Mouse (Mus musculus): Measurements from ENCODE around the gene Capn1. TPM values are rescaled to one million over a fixed set of nuclear protein-coding genes. Genes with fewer than 3 reads are reported as not detected.
A peak's percentile ranks its signal among the peaks of the same experiment; 100 is the strongest.

Capn1 gene
- polyA plus RNA-seq, 1 experiment from 2014 or later = 6.4 TPM

GRCm38 (mm10) chr19:6005541-6005940 lies 10.2 kb downstream of the Capn1 start:
- no peaks in the 10 kb centered on the region for H3K36me3 ChIP-seq
- H3K27ac ChIP-seq = no peak overlapping the region
- H3K27me3 ChIP-seq (replicated peaks) = no peaks in the 10 kb centered on the region
- no peaks in the 10 kb centered on the region for H3K9me3 ChIP-seq
- ATAC-seq (ENCODE audit: low FRiP score, low read depth) = no peak
- H3K4me2 ChIP-seq (replicated peaks) = no peak overlapping the region
- 66% methylated on average over 11 of the region's 11 CpGs for WGBS
- no peak overlapping the region for H3K4me3 ChIP-seq
- no peaks in the 10 kb centered on the region for H3K4me1 ChIP-seq
- H3K9ac ChIP-seq = no peak overlapping the region

- ATAC-seq (ENCODE audit: low FRiP score, low read depth) = no peak
- Histone ChIP-seq H3K9ac (no peak overlapping the region), H3K4me1 (no peaks in the 10 kb centered on the region), H3K4me3 (no peak overlapping the region), H3K27ac (no peak overlapping the region), H3K27me3 (replicated peaks) (no peaks in the 10 kb centered on the region), H3K4me2 (replicated peaks) (no peak overlapping the region), H3K36me3 (no peaks in the 10 kb centered on the region), H3K9me3 (no peaks in the 10 kb centered on the region)
- 83% methylated on average over 5 of the region's 5 CpGs for WGBS
Observed at GRCm38 (mm10) chr19:5999969-6000368, 15.7 kb downstream of the Capn1 start.

- Histone ChIP-seq H3K4me3 (no peak overlapping the region), H3K27me3 (replicated peaks) (no peaks in the 10 kb centered on the region), H3K27ac (no peak overlapping the region), H3K4me2 (replicated peaks) (no peak overlapping the region), H3K4me1 (no peaks in the 10 kb centered on the region), H3K36me3 (no peaks in the 10 kb centered on the region), H3K9me3 (no peaks in the 10 kb centered on the region), H3K9ac (no peak overlapping the region)
- ATAC-seq (ENCODE audit: low FRiP score, low read depth) = no peak
- 83% methylated on average over 3 of the region's 3 CpGs for WGBS
Observed at GRCm38 (mm10) chr19:5998180-5998579, 17.5 kb downstream of the Capn1 start.

GRCm38 (mm10) chr19:5994711-5995110 lies 21.0 kb downstream of the Capn1 start:
- H3K4me3 ChIP-seq = no peak overlapping the region
- no peak for ATAC-seq (ENCODE audit: low FRiP score, low read depth)
- WGBS = 82% methylated on average over 14 of the region's 14 CpGs
- no peaks in the 10 kb centered on the region for H3K27me3 ChIP-seq (replicated peaks)
- H3K9me3 ChIP-seq = no peaks in the 10 kb centered on the region
- H3K9ac ChIP-seq = no peak overlapping the region
- H3K4me1 ChIP-seq = no peaks in the 10 kb centered on the region
- H3K27ac ChIP-seq = no peak overlapping the region
- H3K36me3 ChIP-seq = no peaks in the 10 kb centered on the region
- H3K4me2 ChIP-seq (replicated peaks) = no peak overlapping the region

- Histone ChIP-seq H3K27ac (no peak overlapping the region), H3K4me3 (no peak overlapping the region), H3K9me3 (no peaks in the 10 kb centered on the region), H3K36me3 (no peaks in the 10 kb centered on the region), H3K27me3 (replicated peaks) (no peaks in the 10 kb centered on the region), H3K4me2 (replicated peaks) (no peak overlapping the region), H3K9ac (no peak overlapping the region), H3K4me1 (peaks cover 7% of the 10 kb centered on the region)
- WGBS = 83% methylated on average over 7 of the region's 7 CpGs
- ATAC-seq (ENCODE audit: low FRiP score, low read depth) = no peak
Observed at GRCm38 (mm10) chr19:5992012-5992411, 23.7 kb downstream of the Capn1 start.

- no peak for ATAC-seq (ENCODE audit: low FRiP score, low read depth)
- Histone ChIP-seq H3K9me3 (no peaks in the 10 kb centered on the region), H3K27ac (no peak overlapping the region), H3K9ac (no peak overlapping the region), H3K4me1 (peaks cover 7% of the 10 kb centered on the region), H3K4me2 (replicated peaks) (no peak overlapping the region), H3K27me3 (replicated peaks) (no peaks in the 10 kb centered on the region), H3K36me3 (no peaks in the 10 kb centered on the region), H3K4me3 (no peak overlapping the region)
- 85% methylated on average over 7 of the region's 7 CpGs for WGBS
Observed at GRCm38 (mm10) chr19:5991467-5991866, 24.2 kb downstream of the Capn1 start.

GRCm38 (mm10) chr19:5990921-5991320 lies 24.8 kb downstream of the Capn1 start:
- Histone ChIP-seq H3K27ac (no peak overlapping the region), H3K4me3 (no peak overlapping the region), H3K9ac (no peak overlapping the region), H3K36me3 (no peaks in the 10 kb centered on the region), H3K4me1 (peaks cover 7% of the 10 kb centered on the region), H3K27me3 (replicated peaks) (no peaks in the 10 kb centered on the region), H3K4me2 (replicated peaks) (no peak overlapping the region), H3K9me3 (no peaks in the 10 kb centered on the region)
- WGBS = 73% methylated on average over 1 of the region's 1 CpGs
- no peak for ATAC-seq (ENCODE audit: low FRiP score, low read depth)

- WGBS = 92% methylated on average over 12 of the region's 12 CpGs
- Histone ChIP-seq H3K4me3 (no peak overlapping the region), H3K4me1 (peaks cover 7% of the 10 kb centered on the region), H3K36me3 (no peaks in the 10 kb centered on the region), H3K4me2 (replicated peaks) (no peak overlapping the region), H3K9me3 (no peaks in the 10 kb centered on the region), H3K9ac (no peak overlapping the region), H3K27ac (no peak overlapping the region), H3K27me3 (replicated peaks) (no peaks in the 10 kb centered on the region)
- no peak for ATAC-seq (ENCODE audit: low FRiP score, low read depth)
Observed at GRCm38 (mm10) chr19:5990033-5990432, 25.7 kb downstream of the Capn1 start.

GRCm38 (mm10) chr19:5989585-5989984 lies 26.1 kb downstream of the Capn1 start:
- WGBS = 79% methylated on average over 6 of the region's 6 CpGs
- peaks cover 7% of the 10 kb centered on the region for H3K4me1 ChIP-seq
- H3K4me2 ChIP-seq (replicated peaks) = peak overlapping the region; percentile 46
- H3K4me3 ChIP-seq = no peak overlapping the region
- H3K27me3 ChIP-seq (replicated peaks) = no peaks in the 10 kb centered on the region
- no peak overlapping the region for H3K27ac ChIP-seq
- ATAC-seq (ENCODE audit: low FRiP score, low read depth) = no peak
- H3K9me3 ChIP-seq = no peaks in the 10 kb centered on the region
- H3K9ac ChIP-seq = no peak overlapping the region
- no peaks in the 10 kb centered on the region for H3K36me3 ChIP-seq

GRCm38 (mm10) chr19:5988815-5989452 lies 26.8 kb downstream of the Capn1 start:
- peak overlapping the region; percentile 47; the same call in 1 of the 2 replicates for H3K9ac ChIP-seq
- peaks cover 7% of the 10 kb centered on the region for H3K4me1 ChIP-seq
- H3K27ac ChIP-seq = no peak overlapping the region
- 7% methylated on average over 13 of the region's 13 CpGs for WGBS
- no peaks in the 10 kb centered on the region for H3K27me3 ChIP-seq (replicated peaks)
- H3K36me3 ChIP-seq = no peaks in the 10 kb centered on the region
- ATAC-seq (ENCODE audit: low FRiP score, low read depth) = peak; percentile 79
- H3K4me3 ChIP-seq = no peak overlapping the region
- peak overlapping the region; percentile 46 for H3K4me2 ChIP-seq (replicated peaks)
- H3K9me3 ChIP-seq = no peaks in the 10 kb centered on the region

- Histone ChIP-seq H3K4me1 (peaks cover 7% of the 10 kb centered on the region), H3K9ac (no peak overlapping the region), H3K36me3 (no peaks in the 10 kb centered on the region), H3K4me3 (no peak overlapping the region), H3K4me2 (replicated peaks) (0 out of 2 replicates have a peak overlapping the region, but pooled peaks have one; percentile 46), H3K27me3 (replicated peaks) (no peaks in the 10 kb centered on the region), H3K9me3 (no peaks in the 10 kb centered on the region), H3K27ac (no peak overlapping the region)
- ATAC-seq (ENCODE audit: low FRiP score, low read depth) = no peak
- 73% methylated on average over 5 of the region's 5 CpGs for WGBS
Observed at GRCm38 (mm10) chr19:5988027-5988814, 27.5 kb downstream of the Capn1 start.

GRCm38 (mm10) chr19:5986043-5986442 lies 29.7 kb downstream of the Capn1 start, which contains the start of gene Slc22a20:
Gene Slc22a20 (minus strand): TSS chr19:5986143.
- Histone ChIP-seq H3K9ac (no peak within 1 kb of the TSS), H3K4me2 (replicated peaks) (no peak within 1 kb of the TSS), H3K27ac (no peak within 1 kb of the TSS), H3K4me1 (peaks cover 7% of the 10 kb centered on the region), H3K36me3 (no peaks in the 10 kb centered on the region), H3K9me3 (no peaks in the 10 kb centered on the region), H3K4me3 (no peak within 1 kb of the TSS), H3K27me3 (replicated peaks) (no peaks in the 10 kb centered on the region)
- no peak for ATAC-seq (ENCODE audit: low FRiP score, low read depth)
- 42% methylated on average over 4 of the region's 4 CpGs for WGBS

All from neural tube, embryonic 12.5 days (tissue).